Comparison of ENCODE assay signal across 20 mouse cellular contexts in the genomic region with DNA sequence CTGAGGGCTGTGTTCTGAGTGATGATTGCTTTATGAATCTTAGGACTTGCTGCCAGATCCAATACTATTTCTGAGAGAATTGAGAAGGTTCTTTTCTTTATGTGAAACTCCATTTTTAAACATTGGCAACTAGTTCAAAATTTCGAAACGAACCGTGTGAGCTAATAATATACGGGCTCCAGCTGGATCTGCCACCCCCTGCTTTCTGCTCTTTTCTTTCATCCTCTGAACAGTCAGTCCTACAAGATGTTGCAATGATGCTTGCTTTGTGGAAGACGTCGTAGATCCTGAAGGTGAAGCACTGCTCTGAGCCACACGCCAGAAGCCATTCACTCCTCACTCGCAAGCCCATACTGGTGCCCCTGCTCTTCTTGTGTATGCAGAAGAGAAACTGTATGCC. TPM values are rescaled to one million over a fixed set of nuclear protein-coding genes. Genes with fewer than 3 reads are reported as not detected.
DNase-seq lines count a peak whose midpoint lies in the region; ATAC-seq lines count a peak whose summit lies in the region.
"Had no signal": no experiment of that assay in that cellular context is flagged by ENCODE, and none has a peak within 500 bp of the region (broad histone marks: within the 10 kb centered on the region; RNA-seq: fewer than 3 reads in every experiment).

No protein-coding gene starts in this region.

- no peak overlapping the region for H3K4me2 ChIP-seq in forebrain, embryonic 15.5 days (replicated peaks)
- H3K4me2 ChIP-seq: hindbrain, embryonic 14.5 days; limb, embryonic 12.5 days; midbrain, embryonic 12.5 days had no signal

- H3K27ac ChIP-seq in forebrain, embryonic 15.5 days (replicated peaks) = no peak overlapping the region
- H3K27ac ChIP-seq: hindbrain, embryonic 14.5 days; limb, embryonic 12.5 days; midbrain, embryonic 12.5 days had no signal

- H3K9me3 ChIP-seq in forebrain, embryonic 15.5 days = no peaks in the 10 kb centered on the region
- H3K9me3 ChIP-seq: limb, embryonic 12.5 days; midbrain, embryonic 12.5 days had no signal

- peaks cover 5% of the 10 kb centered on the region; the same call in 1 of the 2 replicates for H3K27me3 ChIP-seq in forebrain, embryonic 15.5 days

- no peak overlapping the region for H3K4me3 ChIP-seq in forebrain, embryonic 15.5 days
- H3K4me3 ChIP-seq: limb, embryonic 12.5 days; midbrain, embryonic 12.5 days had no signal

- intact Hi-C loops in left cerebral cortex, postnatal 25 days (cut with DNase I) = loop anchor here (1.0 to 5.0 kb wide), 3 partner anchors 16 to 101 kb away; a partner anchor contains a TSS

- H3K4me1 ChIP-seq in forebrain, embryonic 15.5 days = peaks cover 11% of the 10 kb centered on the region

- no peaks in the 10 kb centered on the region for H3K36me3 ChIP-seq in forebrain, embryonic 15.5 days
- H3K36me3 ChIP-seq: limb, embryonic 12.5 days; midbrain, embryonic 12.5 days had no signal

- WGBS in forebrain, embryonic 15.5 days = 85% methylated on average over 8 of the region's 8 CpGs

- H3K9ac ChIP-seq in forebrain, embryonic 15.5 days (replicated peaks) = no peak overlapping the region
- H3K9ac ChIP-seq: hindbrain, embryonic 14.5 days; limb, embryonic 12.5 days; midbrain, embryonic 12.5 days had no signal

- no peak for DNase-seq in frontal cortex, postnatal 25 days (ENCODE audit: low spot score in 2 of 2)
- DNase-seq in right cerebral cortex, adult 2 months (ENCODE audit: low spot score in 2 of 2) = peak; percentile 61 to 66
- DNase-seq in right cerebral cortex, postnatal 14 days = no peak
- peak; percentile 56 to 85 for DNase-seq in left cerebral cortex, postnatal 25 days (ENCODE audit: low spot score in 2 of 2)
- no peak for DNase-seq in ovary, adult 18-20 months (ENCODE audit: low spot score)
- no peak for DNase-seq in liver
- DNase-seq: adrenal gland, postnatal 10 days; cerebellum, postnatal 14 days; heart, adult 18-20 months; kidney, postnatal 25 days; thymus, postnatal 14 days had no signal

- peak; percentile 88 for ATAC-seq in frontal cortex, adult (ENCODE audit: low TSS enrichment)
- no peak for ATAC-seq in forebrain, embryonic 15.5 days (replicated peaks)
- ATAC-seq: intestine, postnatal 0 days had no signal

RNA-seq across cellular contexts. Expression of a gene that starts 3.8 kb away (rescaled TPM):
- total RNA-seq in left cerebral cortex, postnatal 25 days (2021) = 1 to 10 TPM in 1 of 2 experiments, under 1 TPM in 1; 0.71 to 1.3 TPM
- polyA plus RNA-seq in forebrain, embryonic 15.5 days (2015; fragmentation: Nextera tagmentation; extraction: Ambion mirVana) = 4.3 and 4.5 TPM in 2 replicates
- total RNA-seq: CH12.LX had no signal

RNA-seq across cellular contexts. Expression of a gene that starts 14.8 kb away (rescaled TPM):
- total RNA-seq in left cerebral cortex, postnatal 25 days (2021) = not detected
- not detected in 2 replicates for polyA plus RNA-seq in forebrain, embryonic 15.5 days (2015; fragmentation: Nextera tagmentation; extraction: Ambion mirVana)
- total RNA-seq: adrenal gland, postnatal 10 days; CH12.LX; heart, adult 18-20 months had no signal
- polyA plus RNA-seq: heart, postnatal 0 days; hindbrain, embryonic 14.5 days; intestine, postnatal 0 days; limb, embryonic 12.5 days; liver, embryonic 16.5 days; midbrain, embryonic 12.5 days had no signal

RNA-seq across cellular contexts. Expression of a gene that starts 26.8 kb away (rescaled TPM):
- total RNA-seq in left cerebral cortex, postnatal 25 days (2021) = under 1 TPM in 1 of 2 experiments, not detected in 1; 0.46 TPM
- polyA plus RNA-seq in forebrain, embryonic 15.5 days (2015; fragmentation: Nextera tagmentation; extraction: Ambion mirVana) = not detected in 2 replicates
- total RNA-seq: CH12.LX; heart, adult 18-20 months had no signal
- polyA plus RNA-seq: limb, embryonic 12.5 days; midbrain, embryonic 12.5 days had no signal

RNA-seq across cellular contexts. Expression of a gene that starts 35.0 kb away (rescaled TPM):
- total RNA-seq in left cerebral cortex, postnatal 25 days (2021) = not detected
- polyA plus RNA-seq in forebrain, embryonic 15.5 days (2015; fragmentation: Nextera tagmentation; extraction: Ambion mirVana) = not detected in 2 replicates
- total RNA-seq: adrenal gland, postnatal 10 days; CH12.LX; heart, adult 18-20 months had no signal
- polyA plus RNA-seq: heart, postnatal 0 days; hindbrain, embryonic 14.5 days; intestine, postnatal 0 days; limb, embryonic 12.5 days; liver, embryonic 16.5 days; midbrain, embryonic 12.5 days had no signal

RNA-seq across cellular contexts. Expression of a gene that starts 54.9 kb away (rescaled TPM):
- total RNA-seq in left cerebral cortex, postnatal 25 days (2021) = not detected
- not detected in 2 replicates for polyA plus RNA-seq in forebrain, embryonic 15.5 days (2015; fragmentation: Nextera tagmentation; extraction: Ambion mirVana)
- total RNA-seq: adrenal gland, postnatal 10 days; CH12.LX; heart, adult 18-20 months had no signal
- polyA plus RNA-seq: heart, postnatal 0 days; hindbrain, embryonic 14.5 days; intestine, postnatal 0 days; limb, embryonic 12.5 days; liver, embryonic 16.5 days; midbrain, embryonic 12.5 days had no signal

Comparison
In these comparisons a context has a peak if more than half of its experiments do, and no peak if none do; other contexts are left out.
1. DNase-seq: peak in right cerebral cortex, adult 2 months (2 of 2) and left cerebral cortex, postnatal 25 days (2 of 2); none in frontal cortex, postnatal 25 days (0 of 2), right cerebral cortex, postnatal 14 days (single experiment), ovary, adult 18-20 months (single experiment) and liver (single experiment).